Mouse (Mus musculus) small intestine, adult 2 months (tissue): ENCODE measurements around the gene Tmem144.

Experiments
- CTCF ChIP-seq: fragments of 200-500 bp; IDR thresholded peaks from 2 replicates; pipeline ENCODE4 v1.5.1; 2012; ENCODE audit warnings: low read depth, mild to moderate bottlenecking, control low read depth, inconsistent platforms, low read length, moderate library complexity, mixed read lengths; ENCODE audit not compliant: insufficient replicate concordance, insufficient read length; ENCODE audit errors: extremely low read depth
- POLR2A ChIP-seq: fragments of 200-500 bp; IDR thresholded peaks from 2 replicates; pipeline ENCODE4 v1.6.1; 2012; ENCODE audit warnings: low read depth, mild to moderate bottlenecking, control low read depth, inconsistent platforms, low read length, moderate library complexity

- TF ChIP-seq POLR2A (no peak), CTCF (no peak)
These were observed 45.9 kb upstream of the Tmem144 start for GRCm38 (mm10) chr3:79898514-79898913.
